Mouse (Mus musculus): Measurements from ENCODE around the gene BC048671. TPM values are rescaled to one million over a fixed set of nuclear protein-coding genes. Genes with fewer than 3 reads are reported as not detected.

The BC048671 gene
- polyA plus RNA-seq, 1 experiment from 2014 or later: not detected

- H3K9me3 ChIP-seq (replicated peaks; ENCODE audit: control insufficient read depth, low read length): no peaks in the 10 kb centered on the region
- H3K27me3 ChIP-seq (ENCODE audit: control insufficient read depth, insufficient read depth, low read length): no peaks in the 10 kb centered on the region
- no peak for ATAC-seq (replicated peaks; ENCODE audit: extremely low read depth, insufficient read depth, low FRiP score)
- no peaks in the 10 kb centered on the region for H3K36me3 ChIP-seq (ENCODE audit: control insufficient read depth, insufficient read depth)
- H3K4me1 ChIP-seq (ENCODE audit: control insufficient read depth, insufficient read depth, low read length): no peaks in the 10 kb centered on the region
- no peak overlapping the region for H3K4me3 ChIP-seq (ENCODE audit: low read length)
- no peak overlapping the region for H3K27ac ChIP-seq (ENCODE audit: low read length)
- 72% methylated on average over 2 of the region's 2 CpGs for WGBS
- H3K9ac ChIP-seq (ENCODE audit: low read length): no peak overlapping the region
- no peak overlapping the region for H3K4me2 ChIP-seq (ENCODE audit: low read depth, low read length)
Observed at GRCm38 (mm10) chr6:90342343-90342742, 41.3 kb downstream of the BC048671 start.

GRCm38 (mm10) chr6:90347183-90347582, 46.2 kb downstream of the BC048671 start:
- WGBS: 71% methylated on average over 4 of the region's 4 CpGs
- H3K27ac ChIP-seq (ENCODE audit: low read length): no peak overlapping the region
- no peak for ATAC-seq (replicated peaks; ENCODE audit: extremely low read depth, insufficient read depth, low FRiP score)

GRCm38 (mm10) chr6:90348500-90348899, 47.5 kb downstream of the BC048671 start:
- Histone ChIP-seq H3K9me3 (replicated peaks; ENCODE audit: control insufficient read depth, low read length) (no peaks in the 10 kb centered on the region), H3K27ac (ENCODE audit: low read length) (no peak overlapping the region), H3K9ac (ENCODE audit: low read length) (no peak overlapping the region), H3K4me3 (ENCODE audit: low read length) (no peak overlapping the region), H3K4me1 (ENCODE audit: control insufficient read depth, insufficient read depth, low read length) (no peaks in the 10 kb centered on the region), H3K36me3 (ENCODE audit: control insufficient read depth, insufficient read depth) (no peaks in the 10 kb centered on the region), H3K4me2 (ENCODE audit: low read depth, low read length) (no peak overlapping the region), H3K27me3 (ENCODE audit: control insufficient read depth, insufficient read depth, low read length) (no peaks in the 10 kb centered on the region)
- 66% methylated on average over 4 of the region's 4 CpGs for WGBS
- no peak for ATAC-seq (replicated peaks; ENCODE audit: extremely low read depth, insufficient read depth, low FRiP score)

More at GRCm38 (mm10) chr6:90347183-90347582, 46.2 kb downstream of the BC048671 start:
- Histone ChIP-seq H3K9ac (ENCODE audit: low read length) (no peak overlapping the region), H3K4me3 (ENCODE audit: low read length) (no peak overlapping the region), H3K36me3 (ENCODE audit: control insufficient read depth, insufficient read depth) (no peaks in the 10 kb centered on the region), H3K9me3 (replicated peaks; ENCODE audit: control insufficient read depth, low read length) (no peaks in the 10 kb centered on the region), H3K4me1 (ENCODE audit: control insufficient read depth, insufficient read depth, low read length) (no peaks in the 10 kb centered on the region), H3K4me2 (ENCODE audit: low read depth, low read length) (no peak overlapping the region), H3K27me3 (ENCODE audit: control insufficient read depth, insufficient read depth, low read length) (no peaks in the 10 kb centered on the region)

GRCm38 (mm10) chr6:90350011-90350410, 49.0 kb downstream of the BC048671 start:
- Histone ChIP-seq H3K27me3 (ENCODE audit: control insufficient read depth, insufficient read depth, low read length) (no peaks in the 10 kb centered on the region), H3K27ac (ENCODE audit: low read length) (no peak overlapping the region), H3K9me3 (replicated peaks; ENCODE audit: control insufficient read depth, low read length) (no peaks in the 10 kb centered on the region), H3K4me3 (ENCODE audit: low read length) (no peak overlapping the region), H3K36me3 (ENCODE audit: control insufficient read depth, insufficient read depth) (no peaks in the 10 kb centered on the region), H3K9ac (ENCODE audit: low read length) (no peak overlapping the region), H3K4me2 (ENCODE audit: low read depth, low read length) (no peak overlapping the region), H3K4me1 (ENCODE audit: control insufficient read depth, insufficient read depth, low read length) (no peaks in the 10 kb centered on the region)
- ATAC-seq (replicated peaks; ENCODE audit: extremely low read depth, insufficient read depth, low FRiP score): no peak
- 45% methylated on average over 2 of the region's 2 CpGs for WGBS

Other genes starting within 250 kb of the BC048671 start
- not detected in 2 replicates for gene Vmn1r49, start 222.7 kb upstream of the BC048671 start, polyA plus RNA-seq (2015; fragmentation: Nextera tagmentation; extraction: Ambion mirVana)
- gene Vmn1r50, start 199.8 kb upstream of the BC048671 start, polyA plus RNA-seq (2015; fragmentation: Nextera tagmentation; extraction: Ambion mirVana): not detected in 2 replicates
- gene Vmn1r51, start 178.6 kb upstream of the BC048671 start, polyA plus RNA-seq (2015; fragmentation: Nextera tagmentation; extraction: Ambion mirVana): not detected in 2 replicates
- not detected in 2 replicates for gene Vmn1r52, start 126.4 kb upstream of the BC048671 start, polyA plus RNA-seq (2015; fragmentation: Nextera tagmentation; extraction: Ambion mirVana)
- gene V1ra8, start 98.4 kb upstream of the BC048671 start, polyA plus RNA-seq (2015; fragmentation: Nextera tagmentation; extraction: Ambion mirVana): not detected in 2 replicates
- not detected in 2 replicates for gene Vmn1r53, start 76.8 kb upstream of the BC048671 start, polyA plus RNA-seq (2015; fragmentation: Nextera tagmentation; extraction: Ambion mirVana)
- gene Vmn1r54, start 54.9 kb upstream of the BC048671 start, polyA plus RNA-seq (2015; fragmentation: Nextera tagmentation; extraction: Ambion mirVana): not detected in 2 replicates
- gene Chst13, start 24.0 kb downstream of the BC048671 start, polyA plus RNA-seq (2015; fragmentation: Nextera tagmentation; extraction: Ambion mirVana): not detected in 2 replicates
- gene Uroc1, start 32.1 kb downstream of the BC048671 start, polyA plus RNA-seq (2015; fragmentation: Nextera tagmentation; extraction: Ambion mirVana): 0.11 TPM in 1 of 2 replicates, not detected in the other
- gene Zxdc, start 68.3 kb downstream of the BC048671 start, polyA plus RNA-seq (2015; fragmentation: Nextera tagmentation; extraction: Ambion mirVana): 6.2 and 6.3 TPM in 2 replicates
- gene Cfap100, start 127.6 kb downstream of the BC048671 start, polyA plus RNA-seq (2015; fragmentation: Nextera tagmentation; extraction: Ambion mirVana): 0.50 and 0.62 TPM in 2 replicates
- gene Klf15, start 161.4 kb downstream of the BC048671 start, polyA plus RNA-seq (2015; fragmentation: Nextera tagmentation; extraction: Ambion mirVana): 28.2 and 28.7 TPM in 2 replicates
- 4.6 and 6.5 TPM in 2 replicates for gene Aldh1l1, start 185.2 kb downstream of the BC048671 start, polyA plus RNA-seq (2015; fragmentation: Nextera tagmentation; extraction: Ambion mirVana)